Mouse (Mus musculus) fat pad, adult 2 months (tissue): ENCODE data around the gene Ranbp10.

ENCODE experiments used
- DNase-seq: peaks from one replicate; pipeline ENCODE4 v3.0.0-alpha.2; 2011; ENCODE audit warnings: low read depth, low spot score; ENCODE audit errors: extremely low read depth

The Ranbp10 gene

DNA sequence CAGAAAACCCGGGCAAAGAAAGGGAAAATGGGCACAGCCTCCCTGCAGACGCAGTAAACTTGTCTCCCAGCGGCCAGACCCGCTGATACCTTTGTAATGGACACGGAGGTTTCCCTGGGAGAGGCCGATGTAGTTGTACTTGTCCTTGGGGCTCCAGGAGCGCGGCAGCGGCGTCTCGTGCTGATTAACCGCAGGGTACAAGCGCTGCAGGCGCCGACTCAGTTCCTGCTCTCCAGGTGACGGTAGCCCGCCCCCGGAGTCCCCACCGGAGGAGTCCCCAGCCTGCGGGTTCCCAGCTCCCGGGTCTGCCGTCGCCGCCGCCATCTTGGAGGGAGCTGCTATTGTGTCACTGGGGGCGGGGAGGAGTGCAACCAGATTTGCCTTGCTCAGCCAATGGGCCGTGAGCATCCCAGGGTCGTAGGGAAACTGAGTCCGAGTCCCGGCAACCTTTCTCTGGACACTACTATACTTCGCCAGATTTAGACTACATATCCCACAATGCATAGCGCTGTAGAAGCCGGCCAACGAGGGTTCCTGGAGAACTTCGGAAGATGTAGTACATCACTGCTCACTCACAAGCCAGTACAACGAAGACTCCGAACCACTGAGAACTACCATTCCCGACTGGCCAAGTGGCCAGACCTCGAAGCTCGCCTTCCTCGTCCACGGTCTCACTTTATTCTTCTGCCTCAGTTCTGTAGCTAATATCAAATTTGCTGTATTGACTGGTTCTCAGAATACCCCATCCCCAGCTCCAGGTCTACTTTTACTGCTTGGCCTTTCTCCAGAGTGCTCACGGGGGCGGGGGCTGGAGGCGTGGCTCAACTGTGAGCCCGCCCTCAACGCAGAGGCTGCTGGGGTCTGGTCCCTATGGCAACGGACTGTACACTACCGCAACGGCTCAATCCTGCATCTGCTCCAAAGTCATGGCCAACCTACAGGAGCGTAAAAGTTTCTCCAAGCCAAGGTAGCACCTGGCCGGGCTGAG, at the start of gene Ranbp10, which contains the start of gene Tsnaxip1:
TSS of gene Ranbp10 (minus strand) at position 490 of the 988 bp plus-strand sequence.
TSS of gene Tsnaxip1 (plus strand) at position 871 of the 988 bp plus-strand sequence.
- DNase-seq = peak; percentile 99

DNA sequence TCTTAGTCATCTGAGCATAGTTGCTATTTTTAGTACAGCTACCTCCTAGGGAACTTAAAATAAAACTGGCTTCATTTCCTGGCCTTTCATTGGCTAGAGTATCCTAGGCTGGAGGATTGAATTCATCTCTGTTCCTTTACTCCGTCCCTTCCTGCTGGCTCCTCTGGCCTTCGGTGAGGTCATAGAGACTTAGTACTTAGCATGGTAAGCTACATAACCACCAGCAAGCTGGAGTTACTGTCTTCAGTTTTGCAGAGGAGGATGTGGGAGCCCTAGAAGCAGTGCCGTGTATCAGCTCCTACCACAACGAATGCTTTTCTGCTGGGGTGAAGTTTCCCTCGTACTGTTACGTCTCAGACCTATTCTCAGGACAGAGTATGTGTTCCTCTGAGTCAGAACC, 47.2 kb upstream of the Ranbp10 start:
- DNase-seq = no peak

DNA sequence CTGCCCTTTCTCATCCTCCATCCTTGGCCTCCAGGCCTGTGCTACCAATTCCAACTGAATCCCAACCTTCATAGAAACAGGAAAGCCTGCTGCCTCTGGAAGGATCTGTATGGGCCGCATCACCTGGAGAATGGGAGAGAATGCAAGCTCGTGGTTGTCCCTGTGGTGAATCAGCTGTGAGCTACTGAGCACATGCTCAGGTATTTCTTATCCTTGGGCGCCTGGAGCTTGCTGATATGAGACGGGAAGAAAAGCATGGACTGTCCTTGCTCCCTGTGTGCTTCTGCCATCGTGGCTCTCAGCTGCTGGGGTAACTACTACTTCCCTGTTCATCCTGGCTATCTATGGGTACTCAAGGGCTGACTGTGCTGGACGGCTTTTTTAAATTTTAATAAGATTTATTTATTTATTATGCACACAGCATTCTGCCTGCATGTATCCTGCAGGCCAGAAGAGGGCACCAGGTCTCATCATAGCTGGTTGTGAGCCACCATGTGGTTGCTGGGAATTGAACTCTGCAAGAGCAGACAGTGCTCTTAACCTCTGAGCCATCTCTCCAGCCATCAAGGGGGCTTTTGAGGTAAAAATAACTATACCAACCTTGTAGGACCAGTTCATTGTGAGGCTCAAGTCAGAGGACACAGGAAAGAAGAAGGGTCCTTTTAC, 39.3 kb upstream of the Ranbp10 start:
- no peak for DNase-seq

DNA sequence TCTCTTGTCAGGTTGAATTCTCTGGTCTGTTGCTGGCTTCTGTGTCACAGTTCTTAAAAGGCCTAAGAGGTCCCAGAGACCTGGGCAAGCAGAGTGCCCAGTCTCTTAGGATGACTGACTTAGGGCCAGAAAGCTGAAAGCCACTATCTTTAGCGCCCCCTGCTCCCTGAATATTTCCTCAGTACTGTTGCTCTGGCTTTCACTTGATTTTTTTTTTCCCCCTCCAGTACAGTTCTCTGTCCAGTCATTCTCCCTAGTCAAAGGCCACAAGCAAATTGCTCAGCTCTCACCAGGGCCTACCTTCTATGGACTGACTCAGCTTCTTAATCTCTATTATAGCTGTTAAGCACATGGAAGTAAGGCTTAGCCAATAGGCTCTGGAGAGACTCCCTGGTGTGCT, 34.8 kb upstream of the Ranbp10 start:
- no peak for DNase-seq

DNA sequence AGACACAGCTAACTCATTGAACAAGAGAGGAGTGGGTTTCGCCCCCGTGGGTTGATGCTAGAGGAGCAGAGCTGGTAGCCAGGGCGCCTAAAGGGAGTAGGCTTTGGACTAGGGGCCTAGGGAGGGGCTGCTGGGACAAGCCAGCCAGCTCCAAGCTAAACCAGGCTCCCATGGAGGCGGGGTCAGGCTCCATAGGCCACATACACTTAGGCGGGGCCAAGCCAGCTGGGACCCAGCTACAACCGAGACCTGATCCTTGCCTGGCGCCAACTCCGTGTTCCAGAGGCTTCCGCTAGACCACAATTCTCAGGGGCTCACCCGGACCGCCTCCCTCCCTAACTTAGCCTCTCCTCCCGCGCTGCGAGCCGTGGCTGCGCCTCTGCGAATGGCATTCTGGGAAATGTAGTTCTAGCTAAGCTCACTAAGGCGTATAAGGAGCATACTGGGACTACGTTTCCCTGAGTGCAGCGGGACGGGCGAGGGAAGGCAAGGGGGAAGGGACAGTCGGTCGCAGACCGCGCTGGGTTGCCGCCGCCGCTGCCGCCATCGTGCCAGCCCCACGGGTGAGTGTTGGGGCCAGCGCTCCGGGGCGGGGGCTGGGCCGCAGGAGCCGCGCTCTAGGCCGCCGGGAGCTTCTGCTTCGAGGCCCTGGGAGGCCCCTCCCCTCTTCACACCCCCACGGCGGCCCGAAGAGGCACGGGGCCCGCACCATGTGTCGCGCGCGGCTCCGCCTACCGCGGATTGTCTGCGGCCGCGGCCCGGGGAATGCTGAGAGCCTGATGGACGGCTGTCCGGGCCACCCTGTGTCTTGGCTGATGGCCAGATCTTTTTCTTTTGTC, 33.2 kb upstream of the Ranbp10 start, which contains the start of gene Nutf2:
TSS of gene Nutf2 (plus strand) at position 438 of the 839 bp plus-strand sequence.
- DNase-seq = peak; percentile 79

DNA sequence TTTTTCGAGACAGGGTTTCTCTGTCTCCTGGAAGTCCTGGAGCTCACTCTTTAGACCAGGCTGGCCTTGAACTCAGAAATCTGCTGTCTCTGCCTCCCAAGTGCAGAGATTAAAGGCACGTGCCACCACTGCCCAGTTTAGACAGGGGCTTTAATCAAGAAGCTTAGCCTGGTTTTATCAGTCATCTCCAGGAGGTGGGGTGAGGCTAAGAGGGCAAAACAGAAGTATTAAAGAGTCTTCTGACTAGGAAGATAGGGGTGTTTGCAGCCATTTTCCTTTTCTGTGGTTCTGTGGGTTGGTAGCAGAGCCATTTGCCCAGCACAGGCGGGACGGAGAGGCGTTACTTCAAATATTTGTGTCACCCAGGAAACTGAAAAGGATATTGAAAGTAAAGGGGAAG, 32.2 kb upstream of the Ranbp10 start:
- DNase-seq = no peak

DNA sequence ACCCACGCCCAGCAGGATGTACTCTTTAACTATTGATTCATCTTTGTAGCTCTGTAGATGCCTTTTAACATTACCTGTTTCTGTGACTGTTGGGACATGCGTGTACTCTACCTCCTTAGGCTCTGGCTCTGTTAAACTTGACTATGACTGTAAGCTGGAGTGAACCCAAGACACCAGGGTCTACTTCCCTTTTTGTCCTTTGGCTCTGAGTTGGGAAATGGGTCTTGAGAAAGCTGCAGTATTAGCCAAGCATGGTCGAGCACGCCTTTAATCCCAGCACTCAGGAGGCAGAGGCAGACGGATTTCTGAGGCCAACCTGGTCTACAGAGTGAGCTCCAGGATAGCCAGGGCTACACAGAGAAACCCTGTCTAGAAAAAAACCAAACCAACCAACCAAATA, 31.3 kb upstream of the Ranbp10 start:
- peak; percentile 71 for DNase-seq

DNA sequence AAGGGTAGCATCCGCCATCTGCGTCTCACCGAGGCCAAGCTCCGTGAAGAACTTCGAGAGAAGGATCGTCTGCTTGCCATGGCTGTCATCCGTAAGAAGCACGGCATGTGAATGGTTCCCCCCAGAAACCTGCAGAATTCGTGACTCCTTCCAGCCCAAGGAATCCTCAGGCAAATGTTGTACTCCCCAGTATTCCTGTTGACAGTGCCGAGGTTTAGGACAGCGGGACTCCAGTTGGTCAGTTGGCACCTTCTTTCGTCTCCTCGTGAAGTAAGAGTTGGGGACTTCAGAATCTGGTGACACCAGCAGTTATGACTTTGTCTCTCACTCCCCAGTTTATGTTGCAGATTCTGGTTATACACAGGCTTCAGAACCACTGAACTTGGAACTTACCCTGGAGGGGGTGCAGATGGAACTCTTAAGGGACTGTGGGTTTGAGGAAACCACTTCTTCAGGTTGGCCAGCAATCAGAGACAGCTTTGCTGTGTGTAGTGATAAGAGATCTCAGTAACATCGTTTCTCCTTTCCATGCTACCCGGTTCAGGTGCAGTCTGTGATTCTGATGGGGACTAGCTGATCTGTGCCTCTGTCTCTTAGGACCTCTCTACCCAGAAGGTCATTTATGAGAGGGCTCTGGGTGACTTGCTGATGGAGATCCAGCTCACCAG, 29.2 kb upstream of the Ranbp10 start:
- DNase-seq = no peak

DNA sequence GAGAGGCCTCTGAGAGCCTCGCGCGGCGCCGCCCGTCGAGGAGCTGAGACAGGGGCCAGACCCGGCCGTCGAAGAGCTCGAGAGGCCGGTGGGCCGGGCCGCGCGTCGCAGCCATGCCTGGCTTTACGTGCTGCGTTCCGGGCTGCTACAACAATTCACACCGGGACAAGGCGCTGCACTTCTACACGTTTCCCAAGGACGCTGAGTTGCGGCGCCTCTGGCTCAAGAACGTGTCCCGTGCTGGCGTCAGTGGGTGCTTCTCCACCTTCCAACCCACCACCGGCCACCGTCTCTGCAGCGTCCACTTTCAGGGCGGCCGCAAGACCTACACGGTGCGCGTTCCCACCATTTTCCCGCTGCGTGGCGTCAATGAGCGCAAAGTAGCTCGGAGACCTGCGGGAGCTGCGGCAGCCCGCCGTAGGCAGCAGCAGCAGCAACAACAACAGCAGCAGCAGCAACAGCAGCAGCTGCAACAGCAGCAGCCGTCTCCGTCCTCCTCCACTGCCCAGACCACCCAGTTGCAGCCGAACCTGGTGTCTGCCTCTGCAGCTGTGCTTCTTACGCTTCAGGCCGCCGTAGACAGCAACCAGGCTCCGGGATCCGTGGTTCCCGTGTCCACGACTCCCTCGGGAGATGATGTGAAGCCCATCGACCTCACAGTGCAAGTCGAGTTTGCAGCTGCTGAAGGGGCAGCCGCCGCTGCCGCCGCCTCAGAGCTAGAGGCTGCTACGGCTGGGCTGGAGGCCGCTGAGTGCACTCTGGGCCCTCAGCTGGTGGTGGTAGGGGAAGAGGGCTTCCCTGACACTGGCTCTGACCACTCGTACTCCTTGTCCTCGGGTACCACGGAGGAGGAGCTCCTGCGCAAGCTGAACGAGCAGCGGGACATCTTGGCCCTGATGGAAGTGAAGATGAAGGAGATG, 28.4 kb upstream of the Ranbp10 start:
- DNase-seq = no peak

DNA sequence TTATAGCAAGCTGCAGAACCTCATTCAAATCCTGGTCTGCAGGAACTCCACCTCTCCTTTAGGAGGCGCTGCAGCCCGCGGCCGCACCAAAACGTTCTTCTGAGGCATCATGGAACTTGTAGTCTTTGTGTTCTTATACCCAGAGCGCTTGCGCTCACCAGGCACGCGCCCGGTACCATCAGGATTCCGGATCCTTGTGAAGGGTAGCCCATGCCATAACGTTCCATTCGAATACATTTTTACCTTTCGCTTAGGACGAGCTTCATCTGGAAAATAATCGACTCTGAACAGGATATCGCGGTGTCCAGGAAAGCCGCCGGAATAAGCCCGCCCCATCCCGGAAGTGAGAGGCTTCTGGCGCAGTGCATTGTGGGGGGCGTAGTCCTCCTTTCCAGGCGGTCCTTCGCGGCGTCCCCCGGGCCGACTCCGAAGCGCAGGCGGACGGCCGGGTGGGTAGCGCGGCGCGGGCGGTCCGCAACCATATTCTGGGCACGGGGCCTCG, 27.6 kb upstream of the Ranbp10 start, which contains the start of gene Thap11:
TSS of gene Thap11 (plus strand) at position 418 of the 502 bp plus-strand sequence.
- no peak for DNase-seq

DNA sequence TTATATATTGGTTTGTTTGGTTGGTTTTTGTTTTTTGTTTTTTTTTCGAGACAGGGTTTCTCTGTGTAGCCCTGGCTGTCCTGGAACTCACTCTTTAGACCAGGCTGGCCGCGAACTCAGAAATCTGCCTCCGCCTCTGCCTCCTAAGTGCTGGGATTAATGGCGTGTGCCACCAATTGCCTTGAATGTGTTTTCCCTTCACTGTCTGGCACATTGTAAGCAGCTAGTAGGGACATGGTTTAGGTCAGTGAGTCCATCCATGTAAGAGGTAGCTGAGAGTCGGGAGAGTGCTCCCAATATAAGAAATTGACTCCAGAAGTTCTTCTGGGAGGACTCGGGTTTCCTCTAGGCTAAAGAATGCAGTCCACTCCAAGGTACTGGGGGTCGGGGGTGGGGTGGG, 27.2 kb upstream of the Ranbp10 start:
- DNase-seq = no peak

DNA sequence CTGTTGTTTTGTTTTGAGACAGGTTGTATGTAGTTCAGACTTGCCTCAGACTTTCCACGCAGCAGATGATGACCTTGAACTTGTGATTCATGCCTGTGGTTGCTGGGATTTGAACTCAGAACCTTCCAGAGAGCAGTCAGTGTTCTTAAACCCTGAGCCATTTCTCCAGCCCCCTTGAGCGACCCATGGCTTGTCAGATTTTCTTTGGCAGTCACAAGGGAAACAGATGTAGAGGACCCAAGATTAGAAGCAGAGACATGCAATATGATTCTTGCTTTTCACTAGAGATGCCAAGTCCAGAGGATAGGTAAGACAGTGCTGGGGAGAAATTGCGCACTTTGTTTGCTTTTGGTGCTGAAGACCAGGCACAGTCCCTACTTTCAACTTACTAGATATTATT, 26.0 kb upstream of the Ranbp10 start, which contains the start of gene Cenpt:
TSS of gene Cenpt (minus strand) at position 101 of the 400 bp plus-strand sequence.
- no peak for DNase-seq

DNA sequence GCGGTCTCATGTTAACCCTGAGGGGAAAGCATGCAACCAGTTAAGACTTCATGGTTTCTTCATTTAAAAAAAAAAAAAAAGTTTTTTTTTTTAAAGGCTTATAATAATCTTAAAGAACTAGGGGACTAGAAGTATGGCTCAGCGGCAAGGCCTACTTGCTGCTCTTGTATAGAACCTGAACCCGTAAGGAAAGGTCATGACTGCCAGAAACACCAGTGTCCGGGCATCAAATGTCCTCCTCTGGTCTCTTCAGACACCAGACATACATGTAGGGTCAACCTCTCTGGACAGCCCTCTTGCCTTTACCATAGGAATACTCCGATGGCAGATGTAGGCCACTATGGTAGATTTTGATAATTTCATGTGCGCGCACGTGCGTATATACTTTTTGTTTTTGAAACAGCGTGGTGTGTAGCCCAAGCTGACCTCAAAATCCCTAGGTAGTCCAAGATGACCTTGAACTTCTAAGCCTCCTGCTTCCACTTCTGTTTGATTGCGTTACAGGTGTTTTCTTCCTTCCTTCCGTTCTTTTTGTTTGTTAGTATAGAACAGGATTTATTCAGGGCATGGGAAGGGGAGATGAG, 25.1 kb upstream of the Ranbp10 start:
- DNase-seq = no peak

DNA sequence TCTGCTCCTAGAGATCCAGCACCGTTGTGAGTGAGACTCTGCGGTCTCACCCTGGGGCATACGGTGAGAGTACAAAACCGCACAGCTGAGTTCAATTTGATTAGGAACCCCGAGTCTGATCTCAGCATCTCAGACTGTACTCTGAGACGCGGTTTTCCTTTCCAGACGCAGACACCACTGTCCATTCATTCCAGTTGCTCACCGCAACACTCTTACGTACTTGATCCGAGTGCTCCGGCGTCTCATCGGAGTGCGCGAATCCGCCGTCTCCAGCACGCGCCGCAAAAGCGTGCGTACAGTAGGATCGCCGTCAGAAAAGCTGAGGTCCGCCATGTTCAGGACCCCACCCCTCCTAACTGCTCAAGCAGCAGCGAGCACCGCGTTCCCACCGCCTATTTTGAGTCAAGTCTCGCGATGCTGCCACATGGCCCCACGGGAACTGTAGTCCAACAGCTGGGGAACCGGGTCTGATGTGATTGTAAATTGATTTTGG, 24.5 kb upstream of the Ranbp10 start:
- no peak for DNase-seq

DNA sequence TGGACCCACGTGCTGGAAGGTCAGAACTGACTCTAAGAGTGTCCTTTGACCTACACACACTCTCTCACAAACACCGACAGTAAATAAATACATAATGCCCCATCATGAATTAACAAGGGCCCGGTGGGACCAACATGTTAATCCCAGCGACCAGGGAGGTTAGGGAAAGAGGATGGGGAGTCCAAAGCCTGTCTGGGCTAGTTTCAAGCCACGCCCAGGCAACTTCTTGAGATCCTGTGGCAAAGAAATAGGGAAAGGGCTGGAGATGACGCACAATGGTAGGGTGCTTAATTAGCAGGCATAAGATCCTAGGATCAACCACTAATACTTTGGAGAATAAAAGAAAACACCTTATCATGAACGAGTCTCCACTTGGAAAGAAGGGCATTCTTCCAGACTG, 23.5 kb upstream of the Ranbp10 start:
- DNase-seq = no peak

DNA sequence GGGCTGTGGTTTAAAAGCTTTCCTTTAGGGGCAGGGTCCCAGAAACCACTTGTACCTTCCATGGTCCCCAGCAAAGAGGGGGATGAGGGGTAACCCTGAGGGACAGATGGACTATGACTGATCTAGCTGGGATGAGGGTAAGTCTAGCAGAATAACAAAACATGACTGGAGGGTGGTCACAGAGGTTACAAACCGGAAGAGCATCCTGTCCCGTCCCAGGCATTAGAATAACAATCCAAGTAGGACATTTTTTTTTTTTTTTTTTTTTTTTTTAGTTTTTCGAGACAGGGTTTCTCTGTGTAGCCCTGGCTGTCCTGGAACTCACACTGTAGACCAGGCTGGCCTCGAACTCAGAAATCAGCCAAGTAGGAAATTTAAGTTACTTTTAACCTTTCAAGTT, 22.9 kb upstream of the Ranbp10 start:
- DNase-seq = no peak

DNA sequence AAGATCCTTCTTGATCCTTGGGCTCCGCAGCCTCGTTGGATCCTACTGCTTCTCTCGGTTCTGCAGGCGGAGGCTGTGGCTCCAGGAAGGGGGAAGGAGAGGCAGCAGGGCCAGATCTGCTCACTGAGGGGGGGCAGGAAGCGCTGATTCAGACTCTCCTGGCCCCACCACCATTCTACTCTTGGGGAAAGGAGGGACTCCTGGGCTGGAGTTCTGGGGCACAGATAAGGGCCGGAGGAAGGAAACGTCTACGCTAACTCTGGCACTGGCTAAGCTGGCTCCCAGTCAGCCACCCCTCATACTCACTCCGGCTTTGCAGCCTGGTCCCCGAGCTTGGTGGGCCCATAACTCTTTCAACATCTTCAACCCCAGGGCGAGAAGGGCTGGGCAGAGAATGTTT, 19.5 kb upstream of the Ranbp10 start:
- DNase-seq = no peak

DNA sequence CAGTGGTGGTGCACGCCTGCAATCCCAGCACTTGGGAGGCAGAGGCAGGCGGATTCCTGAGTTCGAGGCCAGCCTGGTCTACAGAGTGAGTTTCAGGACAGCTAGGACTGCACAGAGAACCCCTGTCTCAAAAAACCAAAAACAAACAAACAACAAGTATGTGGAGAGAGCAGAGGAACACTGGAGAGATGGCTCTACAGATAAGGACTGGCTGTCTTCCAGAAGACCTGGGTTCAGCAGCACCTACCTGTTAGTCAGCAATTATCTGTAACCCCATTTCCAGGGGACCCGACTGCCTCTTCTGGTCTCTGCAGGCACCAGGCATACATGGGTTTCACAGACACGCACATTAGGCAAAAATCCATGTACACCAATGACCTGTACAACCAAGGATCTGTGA, 12.1 kb upstream of the Ranbp10 start:
- no peak for DNase-seq

DNA sequence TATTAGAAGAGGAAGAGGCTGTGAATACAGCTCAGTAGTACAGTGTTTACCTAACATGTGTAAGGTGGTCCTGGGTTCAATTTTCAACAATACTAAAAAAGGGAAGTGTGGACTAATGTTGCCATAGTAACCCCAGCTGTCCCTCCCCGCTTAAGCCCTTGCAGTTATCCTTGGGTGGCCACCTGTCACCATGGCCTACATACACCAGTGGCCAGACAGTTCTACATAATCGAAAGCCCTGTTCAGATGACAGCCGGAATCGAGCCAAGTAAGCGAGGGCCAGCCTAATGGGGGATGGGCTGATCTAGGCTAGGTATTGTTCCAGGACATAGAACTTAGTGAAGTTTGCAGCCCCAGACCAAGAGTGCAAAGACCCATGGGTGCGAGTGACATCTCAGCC, 9.8 kb upstream of the Ranbp10 start:
- DNase-seq = no peak
